Mouse (Mus musculus) right cerebral cortex, postnatal 25 days (tissue): Measurements from ENCODE around the gene Dand5.
"Not testable (repeated sequence)": the region's sequence is repeated elsewhere in the genome, so short reads cannot be mapped to it uniquely, and the experiment has no call there.

Experiments used
- DNase-seq: peaks from one replicate; pipeline ENCODE4 v3.0.0; 2022

Gene Dand5

DNA sequence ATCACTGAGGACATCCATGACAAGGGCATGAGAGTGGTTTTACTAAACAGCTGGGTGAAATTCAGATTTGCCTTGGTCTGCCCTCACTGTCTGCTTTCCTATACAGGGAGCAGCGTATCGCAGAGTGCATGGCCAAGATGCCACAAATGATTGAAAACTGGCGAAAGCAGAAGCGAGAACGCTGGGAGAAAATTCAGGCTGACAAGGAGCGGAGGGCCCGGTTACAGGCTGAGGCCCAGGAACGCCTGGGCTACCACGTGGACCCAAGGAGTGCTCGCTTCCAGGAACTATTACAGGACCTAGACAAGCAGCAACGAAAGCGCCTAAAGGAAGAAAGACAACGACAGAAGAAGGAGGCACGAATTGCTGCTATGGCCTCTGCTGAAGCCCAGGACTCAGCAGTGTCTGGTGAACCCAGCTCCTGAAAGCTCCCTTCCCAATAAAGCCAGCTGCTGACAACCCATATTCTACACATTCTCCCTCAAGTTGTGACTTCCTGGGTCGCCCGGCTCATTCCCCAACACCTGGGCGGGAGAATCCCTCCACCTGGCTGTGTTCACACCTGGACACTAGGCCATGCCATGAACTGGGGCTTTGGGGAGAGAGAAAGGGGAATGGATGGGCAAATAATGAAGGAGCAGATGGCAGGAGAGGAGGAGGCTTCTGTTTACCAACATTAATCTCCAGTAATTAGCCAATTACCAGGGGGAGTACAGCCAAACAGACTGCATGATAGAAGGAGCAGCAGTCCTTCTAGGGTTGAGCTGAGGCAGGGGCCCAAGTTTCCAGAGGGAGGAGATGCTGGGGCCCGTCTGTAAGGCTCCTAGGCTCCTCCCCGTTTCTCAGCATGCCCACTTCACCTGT is 11.6 kb upstream of the Dand5 start:
- no peak for DNase-seq

DNA sequence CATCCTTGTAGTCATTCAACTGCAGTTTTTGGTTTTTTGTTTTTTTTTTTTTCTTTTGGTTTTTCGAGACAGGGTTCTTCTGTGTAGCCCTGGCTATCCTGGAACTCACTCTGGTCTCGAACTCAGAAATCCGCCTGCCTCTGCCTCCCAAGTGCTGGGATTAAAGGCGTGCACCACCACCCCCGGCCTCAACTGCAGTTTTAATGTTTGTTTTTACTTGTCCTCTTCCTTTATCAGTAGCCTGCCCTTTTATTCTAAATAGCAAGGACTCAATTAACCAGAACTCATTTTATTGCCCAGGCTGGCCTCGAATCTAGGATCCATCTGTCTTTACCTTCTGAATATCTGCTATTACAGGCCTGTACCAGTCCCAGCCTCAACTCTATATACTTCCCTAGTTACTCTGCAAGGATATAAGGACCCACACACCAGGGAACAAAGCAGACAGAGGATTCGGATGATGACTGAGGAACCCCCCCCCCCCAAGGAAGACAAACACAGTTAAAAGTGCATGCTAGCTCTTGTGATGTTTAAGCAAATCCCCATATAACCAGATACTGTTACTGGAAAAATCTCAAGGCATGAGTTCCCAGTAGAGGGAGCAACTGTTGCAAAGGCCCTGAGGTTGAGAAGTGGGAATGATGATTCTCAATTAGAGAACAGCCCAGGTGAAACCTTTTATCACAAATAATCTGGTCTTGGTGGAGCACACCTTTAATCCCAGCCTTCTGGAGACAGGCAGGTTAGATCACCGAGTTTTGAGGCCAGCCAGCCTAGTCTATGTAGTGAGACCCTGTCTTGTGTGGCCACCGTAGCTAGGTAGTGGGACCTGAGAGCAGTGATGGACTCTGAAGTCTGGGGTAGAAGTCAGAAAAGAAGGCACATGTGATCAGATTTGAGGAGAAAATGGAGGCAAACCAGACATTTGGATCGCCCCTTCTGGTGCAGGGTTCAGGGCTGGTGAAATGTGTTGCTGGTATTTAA is 10.4 kb upstream of the Dand5 start:
- DNase-seq = no peak

DNA sequence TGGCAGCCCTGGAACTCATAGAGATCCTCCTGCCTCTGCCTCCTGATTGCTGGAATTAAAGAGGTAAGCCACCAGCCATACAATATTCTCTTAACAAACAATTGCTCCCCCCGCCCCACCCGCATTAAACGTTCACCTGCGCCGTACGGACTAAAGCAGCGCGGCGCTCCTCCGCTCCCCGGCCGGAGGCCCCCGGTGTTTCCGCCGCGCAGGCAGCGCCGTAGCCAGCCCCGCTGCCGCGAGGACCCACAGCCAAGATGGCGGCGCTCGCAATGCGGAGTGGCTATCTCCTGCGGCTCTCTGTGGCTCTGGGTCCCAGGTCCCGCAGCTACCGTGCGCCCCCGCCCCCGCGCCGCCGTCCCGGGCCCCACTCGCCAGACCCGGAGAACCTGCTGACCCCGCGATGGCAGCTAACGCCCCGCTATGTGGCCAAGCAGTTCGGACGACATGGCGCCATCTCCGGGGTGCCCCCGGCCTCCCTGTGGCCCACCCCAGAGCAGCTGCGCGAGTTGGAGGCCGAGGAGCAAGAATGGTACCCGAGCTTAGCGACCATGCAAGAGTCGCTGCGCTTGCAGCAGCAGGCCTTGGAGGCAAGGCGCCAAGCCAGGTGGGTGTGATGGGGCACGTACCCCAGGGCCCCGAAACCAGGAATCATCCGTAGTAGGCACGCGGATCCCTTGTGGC is 9.6 kb upstream of the Dand5 start:
- peak; percentile 86 for DNase-seq

DNA sequence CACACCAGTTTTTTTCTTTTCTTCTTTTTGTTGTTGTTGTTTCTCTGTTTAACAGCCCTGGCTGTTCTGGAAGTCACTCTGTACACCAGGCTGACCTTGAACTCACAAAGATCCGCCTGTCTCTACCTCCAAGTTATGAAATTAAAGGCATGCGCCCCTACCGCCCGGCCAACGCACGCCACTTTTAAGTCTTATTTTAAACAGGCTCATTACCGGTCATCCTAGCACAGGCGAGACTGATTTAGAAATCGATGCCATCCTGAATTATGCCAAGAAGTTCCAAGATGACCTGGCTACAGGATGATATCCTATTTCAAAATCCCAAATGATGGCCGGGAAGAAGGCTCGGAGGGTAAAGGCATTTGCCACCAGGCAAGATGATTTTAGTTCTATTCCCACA is 8.9 kb upstream of the Dand5 start, which contains the start of gene Gadd45gip1:
Gene Gadd45gip1 (plus strand): TSS at position 33 of the 400 bp plus-strand sequence.
- no peak for DNase-seq

DNA sequence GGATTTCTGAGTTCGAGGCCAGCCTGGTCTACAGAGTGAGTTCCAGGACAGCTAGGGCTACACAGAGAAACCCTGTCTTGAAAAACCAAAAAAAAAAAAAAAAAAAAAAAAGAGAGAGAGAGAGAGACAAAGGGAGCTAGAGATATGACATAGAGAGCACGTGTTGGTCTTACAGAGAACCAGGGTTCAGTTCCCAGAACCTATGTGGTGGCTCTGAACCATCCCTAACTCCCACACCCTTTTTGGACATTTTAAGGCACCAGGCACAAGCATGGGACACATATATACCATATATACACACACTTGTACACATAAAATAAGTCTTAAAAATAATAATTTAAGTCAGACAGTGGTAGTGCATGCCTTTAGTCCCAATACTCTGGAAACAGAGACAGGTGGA is 3.9 kb upstream of the Dand5 start:
- not testable (repeated sequence) for DNase-seq

DNA sequence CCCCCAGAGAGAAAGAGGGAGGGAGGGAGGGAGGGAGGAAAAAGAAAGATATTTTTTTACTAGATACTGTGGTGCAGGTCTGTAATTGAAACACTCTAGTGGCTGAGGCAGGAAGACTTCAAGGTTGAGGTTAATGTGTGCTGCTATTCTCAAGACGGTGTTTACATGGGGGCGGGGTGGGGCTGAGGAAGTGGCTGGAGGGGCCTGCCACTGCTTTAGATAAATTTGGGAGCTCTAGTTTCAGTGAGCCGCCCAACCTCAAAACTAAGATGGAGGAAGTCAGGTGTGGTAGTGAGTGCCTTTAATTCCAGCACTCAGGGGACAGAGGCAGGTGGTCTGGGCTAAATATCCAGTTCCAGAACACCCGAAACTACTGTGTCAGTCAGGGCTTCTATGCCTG is 3.0 kb upstream of the Dand5 start:
- no peak for DNase-seq

DNA sequence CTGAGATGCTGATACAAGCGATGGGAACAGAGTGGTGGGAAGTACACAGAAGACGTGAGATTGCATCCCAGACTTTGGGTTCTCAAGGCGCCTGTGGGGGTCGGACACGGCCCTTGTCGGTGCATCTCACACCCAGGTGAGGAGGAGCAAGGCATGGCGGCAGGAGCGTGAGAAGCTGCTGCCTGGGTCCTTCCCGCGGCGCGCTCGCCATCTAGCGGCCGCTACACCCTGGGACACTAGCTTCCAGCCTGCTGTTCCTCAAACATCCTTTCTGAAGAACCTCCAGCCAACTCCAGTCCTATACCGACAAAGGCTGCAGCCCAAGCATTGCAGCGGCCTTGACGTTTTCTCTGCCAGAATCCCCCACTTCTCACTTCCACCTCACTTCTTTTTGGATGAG is 1.0 kb upstream of the Dand5 start:
- peak; percentile 69 for DNase-seq

DNA sequence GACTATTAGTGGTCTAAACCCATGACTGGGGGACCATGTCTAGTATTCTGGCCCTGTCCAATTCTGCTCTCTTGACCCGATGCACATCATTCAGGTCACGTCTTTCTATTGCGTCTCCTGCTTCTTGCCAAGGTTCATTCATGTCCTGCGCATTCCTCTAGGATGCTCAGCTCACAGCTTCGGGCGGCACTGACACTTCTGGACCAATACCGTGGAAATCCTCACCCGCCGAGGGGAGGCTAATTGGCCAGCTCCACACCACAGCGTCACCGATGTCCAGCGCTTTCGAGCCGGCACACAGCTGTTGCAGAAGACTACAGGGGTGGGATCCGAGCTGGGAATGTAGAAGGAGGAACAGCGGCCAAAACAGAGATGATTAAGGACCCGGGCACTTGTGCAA is 6.5 kb downstream of the Dand5 start:
- no peak for DNase-seq

DNA sequence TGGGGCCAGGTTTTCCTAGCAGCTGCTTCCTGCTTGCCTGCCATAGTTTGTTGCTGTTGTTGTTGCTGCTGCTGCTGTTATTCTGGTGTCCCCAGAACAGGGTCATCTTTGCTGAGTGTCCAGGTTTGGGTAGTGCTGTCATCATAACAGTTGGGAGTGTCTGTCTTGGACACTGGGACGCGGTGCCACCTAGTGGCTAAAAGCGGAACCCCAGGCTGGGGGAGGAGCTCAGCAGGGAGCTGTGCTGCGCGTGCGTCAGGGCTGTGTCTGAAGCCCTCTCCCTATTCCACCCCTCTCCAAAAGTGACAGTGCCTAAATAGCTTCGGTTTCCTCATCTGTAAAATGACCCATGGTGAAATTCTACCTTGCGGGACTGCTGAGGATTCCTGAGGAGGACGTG is 7.1 kb downstream of the Dand5 start:
- peak; percentile 94 for DNase-seq

DNA sequence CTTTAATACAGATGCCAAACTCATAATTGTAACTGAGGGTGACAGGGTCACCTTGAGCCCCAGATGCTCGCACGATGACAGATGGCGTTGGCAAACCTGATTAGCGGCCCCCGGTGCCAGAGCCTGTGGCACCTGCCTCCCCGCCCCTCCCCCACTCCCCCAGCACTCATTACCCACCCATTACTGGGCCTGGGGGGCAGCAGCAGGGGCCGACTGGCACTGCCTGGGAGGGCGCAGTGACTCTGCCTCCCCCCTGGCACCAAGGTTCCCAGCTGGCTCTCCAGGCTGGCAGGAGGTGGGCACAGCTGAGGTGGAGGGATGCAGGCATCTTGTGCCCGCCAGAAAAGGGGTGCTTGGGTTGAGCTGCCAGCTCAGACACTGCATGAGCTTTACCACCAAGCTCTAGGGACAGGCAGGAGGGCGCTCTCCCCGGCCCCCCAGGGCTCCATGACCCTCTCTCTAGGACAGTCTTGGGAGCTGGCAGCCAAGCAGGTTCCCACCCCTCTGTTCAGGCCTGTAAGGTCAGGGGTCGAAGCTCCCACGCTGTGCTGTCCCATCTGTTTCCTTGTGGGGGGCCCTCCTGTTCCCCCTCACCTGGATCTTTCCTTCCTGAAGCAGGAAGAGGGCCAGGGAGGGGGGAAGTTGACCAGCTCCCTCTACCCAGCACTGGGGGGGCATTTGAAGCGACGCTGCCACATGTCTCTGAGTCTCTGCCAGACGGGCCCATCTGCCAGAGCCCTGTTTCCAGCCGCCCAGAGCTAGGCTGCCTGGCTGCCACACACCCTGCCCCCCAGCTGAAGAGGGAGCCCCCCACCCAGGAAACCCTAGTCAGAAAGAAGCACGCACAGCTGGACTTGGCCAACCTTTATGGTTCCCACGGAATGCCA is 7.8 kb downstream of the Dand5 start:
- no peak for DNase-seq

DNA sequence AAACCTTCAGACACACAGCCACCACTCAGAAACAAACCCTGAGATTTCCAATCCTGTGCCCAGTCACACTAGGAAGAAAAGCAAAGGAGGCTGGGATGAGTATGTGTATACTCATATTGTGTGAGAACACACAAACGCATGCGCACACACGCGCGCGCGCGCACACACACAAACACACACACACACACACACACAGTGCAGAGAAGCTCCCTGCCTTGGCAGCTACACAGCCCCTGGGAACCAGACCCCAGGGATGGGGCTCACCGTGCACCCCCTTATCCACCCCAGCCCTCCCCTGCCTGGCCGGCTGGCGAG is 8.4 kb downstream of the Dand5 start:
- no peak for DNase-seq

DNA sequence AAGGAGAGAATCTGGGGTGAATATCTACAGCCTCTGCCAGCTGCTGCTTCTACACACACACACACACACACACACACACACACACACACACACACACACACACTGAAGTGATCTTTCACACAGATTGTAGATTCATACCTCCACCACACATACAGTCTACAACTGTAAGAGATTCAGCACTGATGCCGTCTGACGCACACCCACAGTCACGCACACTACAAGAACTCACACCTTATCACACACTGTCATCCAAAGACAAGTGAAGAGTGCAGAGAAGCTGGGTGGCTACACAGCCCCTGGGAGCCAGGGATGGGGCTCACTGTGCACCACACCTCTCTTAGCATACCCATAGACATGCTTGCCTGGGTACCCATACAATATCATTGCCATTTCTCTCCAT is 8.8 kb downstream of the Dand5 start:
- no peak for DNase-seq

DNA sequence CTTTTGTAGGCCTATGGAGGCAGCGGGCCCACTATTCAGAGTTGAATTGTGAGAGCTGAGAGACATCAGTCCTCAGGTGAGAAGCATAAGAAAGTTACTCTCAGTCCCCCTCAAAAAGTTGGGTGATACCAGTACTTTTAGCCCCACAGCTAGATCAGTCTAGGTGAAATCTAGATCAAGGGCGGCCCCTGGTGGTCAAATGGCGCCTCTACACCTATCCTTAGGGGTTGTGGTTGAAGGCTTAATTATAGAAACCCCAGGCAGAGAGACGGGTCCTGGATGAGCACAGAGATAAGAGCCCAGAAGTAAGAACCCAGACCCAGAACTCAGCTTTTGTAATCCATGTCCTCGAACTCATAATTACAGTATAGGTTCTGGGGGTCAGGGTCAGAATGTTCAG is 9.6 kb downstream of the Dand5 start:
- DNase-seq = peak; percentile 76

DNA sequence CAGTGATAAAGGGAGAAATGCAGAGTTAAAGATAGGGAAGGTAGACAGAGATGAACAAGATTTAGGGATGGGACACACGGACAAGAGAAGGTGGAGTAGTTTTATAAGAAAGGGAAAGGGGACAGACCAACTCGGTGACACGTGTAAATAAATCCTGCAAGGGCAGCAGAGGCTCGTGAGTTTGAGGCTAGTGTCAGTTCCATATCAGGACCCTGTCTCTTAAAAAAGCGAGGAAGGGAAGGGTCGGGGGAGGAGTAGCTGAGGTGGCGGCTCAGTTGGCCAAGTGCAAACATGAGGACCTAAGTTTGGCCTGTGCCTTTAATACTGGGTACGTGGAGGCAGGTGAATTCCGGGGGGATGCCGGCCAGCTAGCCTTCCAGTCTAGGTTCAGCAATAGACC is 11.3 kb downstream of the Dand5 start:
- DNase-seq = no peak

DNA sequence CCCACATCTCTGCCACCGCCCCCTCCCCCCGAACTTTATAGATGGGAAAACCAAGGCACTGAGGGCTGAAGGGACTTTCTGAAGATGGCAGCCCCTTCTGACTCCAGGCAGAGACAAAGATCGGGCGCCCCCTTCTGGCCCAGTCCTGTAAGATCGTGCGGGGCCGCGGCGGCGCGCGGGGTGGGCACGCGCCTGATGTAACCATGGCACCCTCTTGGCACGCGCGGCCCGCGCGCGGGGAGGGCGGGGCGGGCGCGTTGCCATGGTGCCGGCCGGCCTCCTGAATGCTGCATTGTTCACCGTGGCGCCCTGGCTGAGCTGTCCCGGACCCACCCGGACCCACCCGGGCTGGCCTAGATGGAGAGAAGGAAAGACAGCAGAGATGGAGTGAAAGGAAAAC is 11.7 kb downstream of the Dand5 start:
- peak; percentile 96 for DNase-seq

DNA sequence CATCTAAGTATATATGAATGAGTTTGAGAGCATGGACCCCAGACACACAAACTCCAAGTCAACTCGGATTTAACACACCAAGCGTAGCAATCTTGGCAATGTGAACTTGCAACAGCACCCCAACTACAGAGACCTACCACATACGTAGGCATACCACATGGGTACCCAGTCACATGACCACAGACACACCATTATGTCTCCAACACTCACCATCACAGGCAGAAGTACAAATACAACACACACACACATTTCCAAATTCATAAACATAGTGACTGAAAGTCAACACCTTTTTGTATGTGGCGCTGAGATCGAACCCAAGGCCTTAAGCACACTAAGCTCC is 12.7 kb downstream of the Dand5 start:
- no peak for DNase-seq

DNA sequence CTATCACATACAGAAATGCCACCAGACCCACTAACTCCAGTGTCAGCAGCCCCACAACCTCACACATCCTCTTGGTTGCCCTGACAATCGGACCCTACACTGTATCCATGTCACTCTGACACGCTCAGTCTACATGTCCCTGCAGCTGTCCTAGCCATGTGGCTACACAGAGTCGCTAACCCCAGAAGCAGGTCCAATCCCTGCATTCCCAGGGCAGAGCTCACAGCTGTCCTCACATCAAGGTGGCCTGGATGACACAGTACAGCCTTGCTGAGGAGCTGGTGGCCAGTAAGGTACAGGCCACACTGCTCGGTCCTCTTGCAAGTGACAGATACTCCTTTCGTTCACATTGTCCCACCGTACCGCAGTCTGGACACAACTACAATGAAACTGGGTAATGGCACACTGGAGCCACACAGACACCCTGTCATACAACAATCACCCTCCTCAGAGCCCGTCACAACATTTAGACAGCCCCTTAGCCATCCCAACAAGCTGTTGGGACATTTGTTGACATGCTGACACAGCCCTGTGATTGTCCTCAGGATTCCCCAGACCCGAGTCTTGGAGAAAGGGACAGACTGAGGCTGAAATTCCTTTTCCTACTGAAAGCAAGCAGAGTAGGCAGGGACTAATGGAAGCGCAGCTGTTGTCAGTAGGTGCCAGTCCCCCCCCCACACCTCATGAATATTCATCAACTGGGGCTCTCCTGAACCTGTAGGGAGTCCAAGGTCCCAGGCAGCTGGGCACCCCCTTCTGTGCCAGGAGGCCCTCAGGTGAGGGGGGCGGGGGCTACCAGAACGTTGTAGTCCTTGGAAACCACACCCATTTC is 13.3 kb downstream of the Dand5 start:
- no peak for DNase-seq

DNA sequence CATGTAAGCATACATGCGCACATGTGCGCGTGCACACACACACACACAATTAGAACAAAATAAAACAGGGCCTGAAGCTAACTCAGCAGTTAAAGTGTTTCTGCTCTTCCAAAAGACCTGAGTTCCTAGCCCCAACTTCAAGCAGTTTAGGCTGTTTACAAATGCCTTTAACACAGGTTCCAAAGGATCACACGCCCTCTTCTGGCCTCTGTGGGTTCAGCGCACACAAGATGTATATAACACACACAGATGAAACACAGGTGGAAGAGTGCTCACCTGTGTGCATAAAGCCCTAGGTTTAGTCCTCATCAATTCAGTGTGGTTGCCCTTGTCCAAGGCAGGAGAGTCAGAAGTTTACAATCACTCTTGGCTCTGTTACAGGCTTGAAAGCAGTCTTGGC is 16.6 kb downstream of the Dand5 start:
- DNase-seq = no peak

DNA sequence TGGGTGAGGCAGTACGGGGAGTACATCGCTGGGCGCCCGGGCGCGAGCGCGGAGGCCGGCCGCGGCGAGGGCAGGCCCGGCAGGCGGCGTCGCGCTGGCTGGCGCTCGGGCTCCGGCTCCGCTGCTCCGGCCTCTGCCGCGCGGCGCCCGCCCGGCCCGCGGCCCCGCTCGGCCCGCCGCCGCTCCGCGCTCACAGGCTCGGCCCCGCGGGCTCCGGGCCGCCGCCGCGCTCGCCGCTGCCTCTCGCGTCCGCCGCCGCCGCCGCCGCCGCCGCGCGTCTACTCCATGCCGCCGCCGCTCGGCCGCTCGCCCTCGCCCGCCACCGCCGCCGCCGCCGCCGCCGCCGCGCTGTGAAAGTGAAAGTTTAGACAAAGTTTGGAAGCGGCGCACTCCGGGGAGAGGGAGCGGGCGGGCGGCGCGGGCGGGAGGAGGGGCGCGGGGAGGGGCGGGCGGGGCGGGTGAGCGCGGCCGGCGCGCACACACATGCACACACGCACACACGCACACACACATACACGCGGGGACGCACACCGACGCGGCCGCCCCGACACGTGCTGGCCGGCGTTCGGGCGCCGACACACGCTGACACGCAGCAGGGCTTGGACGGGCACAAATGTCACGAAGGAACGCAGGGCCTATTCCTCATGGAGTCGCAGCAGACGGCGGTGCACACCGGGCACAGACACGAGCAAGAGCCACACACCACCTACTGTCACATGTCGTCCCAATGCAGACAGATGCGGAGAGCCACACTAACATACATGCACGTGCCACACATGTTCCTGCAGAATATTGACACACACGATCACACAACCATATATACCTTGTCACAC is 22.4 kb downstream of the Dand5 start, which contains the start of gene Nfix:
Gene Nfix (minus strand): TSS at position 346 of the 833 bp plus-strand sequence.
- DNase-seq = peak; percentile 67

DNA sequence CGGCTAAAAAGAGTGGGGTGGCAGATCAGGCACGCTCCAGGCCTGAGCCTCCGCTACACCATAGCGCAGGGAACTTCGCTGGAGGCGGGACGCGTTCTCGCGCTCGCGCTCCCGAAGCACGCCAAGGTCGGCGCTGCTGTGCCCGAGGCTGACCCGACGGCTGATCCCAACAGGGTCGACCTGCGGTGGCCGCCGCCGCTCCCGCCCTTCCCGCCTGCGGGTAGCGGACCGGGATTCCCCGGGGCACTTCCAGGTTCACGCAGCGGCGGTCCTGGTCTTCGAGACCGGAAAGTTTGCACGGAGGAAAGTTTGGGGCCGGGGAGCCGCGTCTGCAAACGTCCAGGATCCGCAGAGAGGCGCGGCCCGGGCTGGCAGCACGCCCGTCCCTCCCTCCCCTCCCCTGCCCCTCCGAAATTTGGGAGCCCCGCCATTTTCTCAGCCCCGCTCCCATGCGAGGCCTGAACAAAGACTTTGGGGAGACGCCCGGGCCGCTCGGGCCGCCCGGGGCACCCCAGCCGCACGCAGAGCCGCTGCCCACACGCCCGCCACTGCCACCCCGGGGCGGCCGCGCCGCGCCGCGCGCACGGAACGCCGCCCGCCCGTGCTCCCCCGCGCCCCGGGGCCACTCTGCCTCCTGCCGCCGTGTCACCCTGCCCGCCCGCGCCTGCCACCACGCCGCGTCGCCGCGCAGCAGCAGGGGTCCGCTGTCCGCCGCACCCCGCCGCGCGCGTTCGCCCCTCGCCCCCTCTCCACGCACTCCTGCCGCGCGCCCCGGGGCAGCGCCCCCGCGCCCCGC is 23.3 kb downstream of the Dand5 start:
- peak; percentile 64 for DNase-seq
